In the genomic region with DNA sequence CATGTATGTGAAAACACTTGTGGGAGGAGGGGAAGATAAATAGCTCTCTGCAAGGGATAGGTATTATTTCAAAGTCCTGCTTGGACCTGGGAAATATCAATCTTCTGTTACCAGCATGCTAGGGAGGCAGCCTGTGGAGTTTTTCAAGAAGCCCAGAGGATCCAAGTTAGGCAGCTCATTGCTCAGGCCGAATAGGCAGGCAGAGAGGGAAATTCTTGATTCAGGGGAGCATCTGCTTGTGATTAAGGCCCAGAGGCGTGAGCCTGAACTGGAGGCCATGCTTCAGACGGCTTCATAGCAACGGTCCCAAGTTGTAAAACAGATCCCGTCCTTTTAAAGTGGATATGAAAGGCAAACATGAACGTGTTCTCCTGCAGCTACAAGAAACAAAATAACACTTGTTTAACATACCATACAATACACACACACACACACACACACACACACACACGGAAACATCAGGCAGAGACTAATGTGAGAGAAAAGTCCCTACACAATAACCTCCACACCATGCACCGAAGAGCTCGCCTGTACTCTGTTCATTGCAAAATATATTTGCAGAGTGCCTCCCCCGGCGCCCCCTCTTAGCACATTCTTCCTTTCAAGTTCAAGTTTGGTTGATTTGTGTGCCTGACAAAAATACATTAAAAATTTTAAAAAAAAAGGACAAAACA, we compare ENCODE assay signal across 18 mouse cellular contexts. TPM values are rescaled to one million over a fixed set of nuclear protein-coding genes. Genes with fewer than 3 reads are reported as not detected.
DNase-seq lines count a peak whose midpoint lies in the region; ATAC-seq and TF ChIP-seq lines count a peak whose summit lies in the region.
"Had no signal": no experiment of that assay in that cellular context is flagged by ENCODE, and none has a peak within 500 bp of the region (broad histone marks: within the 10 kb centered on the region; RNA-seq: fewer than 3 reads in every experiment).

No protein-coding gene starts in this region.

- H3K4me2 ChIP-seq in hindbrain, embryonic 16.5 days (ENCODE audit: low read length) = no peak overlapping the region
- H3K4me2 ChIP-seq in hindbrain, postnatal 0 days (ENCODE audit: low read depth, low read length) = no peak overlapping the region
- H3K4me2 ChIP-seq in intestine, embryonic 16.5 days (ENCODE audit: low read depth, low read length) = no peak overlapping the region
- H3K4me2 ChIP-seq: liver, embryonic 15.5 days had no signal

- TF ChIP-seq CTCF in hindbrain, postnatal 0 days (IDR thresholded peaks at IDR 0.05; ENCODE audit: low read depth) = no peak

- H3K4me1 ChIP-seq in hindbrain, embryonic 10.5 days (replicated peaks) = no peaks in the 10 kb centered on the region
- H3K4me1 ChIP-seq in hindbrain, embryonic 16.5 days (ENCODE audit: control insufficient read depth, insufficient read depth, low read depth, low read length) = no peaks in the 10 kb centered on the region
- H3K4me1 ChIP-seq in hindbrain, postnatal 0 days (ENCODE audit: insufficient read depth, low read length) = no peaks in the 10 kb centered on the region
- no peaks in the 10 kb centered on the region for H3K4me1 ChIP-seq in intestine, embryonic 16.5 days (ENCODE audit: control insufficient read depth, insufficient read depth, low read length)
- H3K4me1 ChIP-seq: liver, embryonic 15.5 days had no signal

- 66% methylated on average over 11 of the region's 11 CpGs for WGBS in hindbrain, embryonic 10.5 days
- 59% methylated on average over 11 of the region's 11 CpGs for WGBS in hindbrain, embryonic 16.5 days
- WGBS in hindbrain, postnatal 0 days = 60% methylated on average over 11 of the region's 11 CpGs
- WGBS in intestine, embryonic 16.5 days = 55% methylated on average over 11 of the region's 11 CpGs

- H3K9ac ChIP-seq in hindbrain, embryonic 16.5 days (ENCODE audit: low read depth, low read length) = no peak overlapping the region
- H3K9ac ChIP-seq in hindbrain, postnatal 0 days (replicated peaks; ENCODE audit: low read length) = no peak overlapping the region
- no peak overlapping the region for H3K9ac ChIP-seq in intestine, embryonic 16.5 days (ENCODE audit: low read depth, low read length)
- H3K9ac ChIP-seq: liver, embryonic 15.5 days had no signal

- no peaks in the 10 kb centered on the region for H3K27me3 ChIP-seq in hindbrain, embryonic 10.5 days (ENCODE audit: insufficient read depth, poor library complexity, severe bottlenecking)
- no peaks in the 10 kb centered on the region for H3K27me3 ChIP-seq in hindbrain, embryonic 16.5 days (replicated peaks; ENCODE audit: control insufficient read depth, insufficient read depth, low read length)
- H3K27me3 ChIP-seq in hindbrain, postnatal 0 days (ENCODE audit: insufficient read depth, low read length) = no peaks in the 10 kb centered on the region
- no peaks in the 10 kb centered on the region for H3K27me3 ChIP-seq in intestine, embryonic 16.5 days (replicated peaks; ENCODE audit: control insufficient read depth, insufficient read depth, low read length)
- H3K27me3 ChIP-seq: liver, embryonic 15.5 days had no signal

- DNase-seq in hindbrain, embryonic 10.5 days (ENCODE audit: low spot score) = peak; percentile 64
- peak; percentile 11 for DNase-seq in ovary, postnatal 14 days (ENCODE audit: low spot score)
- no peak for DNase-seq in ovary, postnatal 36 days (ENCODE audit: low spot score)
- DNase-seq in hindbrain, postnatal 0 days (ENCODE audit: low spot score) = peak; percentile 27
- no peak for DNase-seq in MN1 (ENCODE audit: low spot score)
- no peak for DNase-seq in adrenal gland, adult 2 months
- DNase-seq: B cell, adult 2 months; cerebellum, postnatal 36 days; heart, adult 11 months; heart, postnatal 36 days; kidney, postnatal 10 days; thymus, postnatal 25 days had no signal

- no peak for ATAC-seq in hindbrain, embryonic 16.5 days
- ATAC-seq in hindbrain, postnatal 0 days = no peak
- ATAC-seq in intestine, embryonic 16.5 days = no peak
- ATAC-seq: forebrain, embryonic 16.5 days had no signal

- no peak overlapping the region for H3K4me3 ChIP-seq in hindbrain, embryonic 10.5 days
- no peak overlapping the region for H3K4me3 ChIP-seq in hindbrain, embryonic 16.5 days (ENCODE audit: low read length)
- no peak overlapping the region for H3K4me3 ChIP-seq in hindbrain, postnatal 0 days (ENCODE audit: low read length)
- H3K4me3 ChIP-seq in intestine, embryonic 16.5 days (ENCODE audit: low read length) = no peak overlapping the region
- H3K4me3 ChIP-seq: left cerebral cortex, adult 2 months; liver, embryonic 15.5 days had no signal

- no peaks in the 10 kb centered on the region for H3K9me3 ChIP-seq in hindbrain, embryonic 10.5 days
- no peaks in the 10 kb centered on the region for H3K9me3 ChIP-seq in hindbrain, embryonic 16.5 days (ENCODE audit: control insufficient read depth, low read length)
- no peaks in the 10 kb centered on the region for H3K9me3 ChIP-seq in hindbrain, postnatal 0 days (ENCODE audit: low read length)
- no peaks in the 10 kb centered on the region for H3K9me3 ChIP-seq in intestine, embryonic 16.5 days (ENCODE audit: control insufficient read depth, low read length)
- H3K9me3 ChIP-seq: G1E; liver, embryonic 15.5 days had no signal

- H3K27ac ChIP-seq in hindbrain, embryonic 10.5 days = no peak overlapping the region
- H3K27ac ChIP-seq in hindbrain, embryonic 16.5 days (ENCODE audit: low read depth, low read length) = no peak overlapping the region
- H3K27ac ChIP-seq in hindbrain, postnatal 0 days = no peak overlapping the region
- H3K27ac ChIP-seq in intestine, embryonic 16.5 days (ENCODE audit: low read length) = no peak overlapping the region
- H3K27ac ChIP-seq: left cerebral cortex, adult 2 months; liver, embryonic 15.5 days had no signal

- no peaks in the 10 kb centered on the region for H3K36me3 ChIP-seq in hindbrain, embryonic 10.5 days
- H3K36me3 ChIP-seq in hindbrain, embryonic 16.5 days (ENCODE audit: control insufficient read depth, insufficient read depth, low read length) = no peaks in the 10 kb centered on the region
- no peaks in the 10 kb centered on the region for H3K36me3 ChIP-seq in hindbrain, postnatal 0 days (ENCODE audit: insufficient read depth, low read length)
- H3K36me3 ChIP-seq in intestine, embryonic 16.5 days (ENCODE audit: control insufficient read depth, insufficient read depth, low read length) = no peaks in the 10 kb centered on the region
- H3K36me3 ChIP-seq: G1E; liver, embryonic 15.5 days had no signal

RNA-seq across cellular contexts. Expression of a gene that starts 44.6 kb away (rescaled TPM):
- 0.27 and 1.4 TPM in 2 replicates for polyA plus RNA-seq in hindbrain, embryonic 10.5 days (2016; fragmentation: Nextera tagmentation; extraction: Ambion mirVana)
- polyA plus RNA-seq in hindbrain, embryonic 16.5 days (2015; fragmentation: Nextera tagmentation; extraction: Ambion mirVana) = 0.32 and 0.41 TPM in 2 replicates
- total RNA-seq in hindbrain, postnatal 0 days (2014; rRNA removed) = not detected in 2 replicates
- polyA plus RNA-seq in hindbrain, postnatal 0 days (2015; fragmentation: Nextera tagmentation; extraction: Ambion mirVana) = 0.36 TPM in 1 of 2 replicates, not detected in the other
- 0.36 and 0.50 TPM in 2 replicates for polyA plus RNA-seq in intestine, embryonic 16.5 days (2015; fragmentation: Nextera tagmentation; extraction: Ambion mirVana)
- not detected for total RNA-seq in adrenal gland, adult 2 months (2021)
- polyA plus RNA-seq in adrenal gland, adult 2 months (2012; rRNA removed) = not detected in 2 replicates
- total RNA-seq: heart, postnatal 36 days had no signal
- polyA plus RNA-seq: G1E had no signal

Comparison
In these comparisons a context has a peak if more than half of its experiments do, and no peak if none do; other contexts are left out.
1. DNase-seq: peak in hindbrain, embryonic 10.5 days (single experiment), ovary, postnatal 14 days (single experiment) and hindbrain, postnatal 0 days (single experiment); none in ovary, postnatal 36 days (single experiment), MN1 (single experiment) and adrenal gland, adult 2 months (single experiment).